Mouse (Mus musculus): ENCODE data around the gene Crtac1.

- TF ChIP-seq POLR2A (IDR thresholded peaks at IDR 0.05; ENCODE audit: control insufficient read depth, extremely low read depth, insufficient read depth, low read length, poor library complexity) (no peak), CTCF (IDR thresholded peaks at IDR 0.05; ENCODE audit: borderline replicate concordance, control insufficient read depth, extremely low read depth, insufficient read depth, low read length, poor library complexity) (no peak)
Measured at GRCm38 (mm10) chr19:42247519-42247918, 184.1 kb downstream of the Crtac1 start, which contains the start of gene Golga7b.
